Mouse (Mus musculus): ENCODE results near the gene Lrig2. TPM values are rescaled to one million over a fixed set of nuclear protein-coding genes. Genes with fewer than 3 reads are reported as not detected.
"Not testable (repeated sequence)": the region's sequence is repeated elsewhere in the genome, so short reads cannot be mapped to it uniquely, and the experiment has no call there.

Lrig2 gene
- polyA plus RNA-seq, 1 experiment from 2014 or later, result 37.8 TPM

DNA sequence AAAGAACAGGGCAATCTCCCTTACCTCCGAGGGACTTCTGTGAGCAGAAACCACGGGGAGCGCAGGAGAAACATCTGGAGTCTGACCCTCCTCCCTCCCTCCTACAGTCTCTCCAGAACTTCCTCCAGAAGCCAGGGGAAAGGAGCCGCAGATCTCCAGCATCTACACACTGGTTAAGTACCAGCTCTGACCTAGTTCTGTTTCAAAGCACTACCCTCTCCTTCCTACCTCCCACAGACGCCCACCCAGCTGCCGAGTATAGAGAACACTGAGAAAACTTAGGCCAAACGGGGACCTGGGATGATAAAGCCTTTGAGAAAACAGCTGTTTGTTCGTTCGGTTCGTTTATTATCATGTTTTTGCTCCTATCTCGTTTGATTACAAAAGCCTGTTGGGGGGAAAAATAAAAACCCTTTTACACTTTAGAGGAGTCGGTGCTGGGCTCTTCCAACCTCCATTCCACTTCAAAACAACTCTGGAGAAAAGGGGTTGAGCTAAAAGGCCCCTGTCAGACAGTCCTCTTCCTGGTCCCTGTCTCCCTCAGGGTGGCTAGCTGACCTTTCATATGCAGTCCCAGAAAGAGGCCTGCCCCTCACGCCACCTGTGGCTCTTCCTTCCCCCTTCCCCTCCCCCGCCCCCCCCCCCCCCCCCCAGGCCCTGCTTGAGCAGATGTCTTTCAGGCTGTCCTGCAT is 80.4 kb downstream of the Lrig2 start:
- no peak overlapping the region for H3K27ac ChIP-seq
- H3K36me3 ChIP-seq (replicated peaks; ENCODE audit: control insufficient read depth, insufficient read depth), result no peaks in the 10 kb centered on the region
- H3K4me3 ChIP-seq (replicated peaks; ENCODE audit: low read length), result no peak overlapping the region
- H3K9me3 ChIP-seq (ENCODE audit: control insufficient read depth, low read length), result no peaks in the 10 kb centered on the region
- WGBS, result 26% methylated on average over 13 of the region's 14 CpGs
- no peak overlapping the region for H3K4me2 ChIP-seq (replicated peaks)
- H3K9ac ChIP-seq, result no peak overlapping the region
- H3K27me3 ChIP-seq (ENCODE audit: control insufficient read depth, insufficient read depth, low read length), result no peaks in the 10 kb centered on the region
- DNase-seq (ENCODE audit: low spot score) (no peak), ATAC-seq (ENCODE audit: low FRiP score) (no peak)
- no peaks in the 10 kb centered on the region for H3K4me1 ChIP-seq (replicated peaks; ENCODE audit: control insufficient read depth, insufficient read depth, low read length)

DNA sequence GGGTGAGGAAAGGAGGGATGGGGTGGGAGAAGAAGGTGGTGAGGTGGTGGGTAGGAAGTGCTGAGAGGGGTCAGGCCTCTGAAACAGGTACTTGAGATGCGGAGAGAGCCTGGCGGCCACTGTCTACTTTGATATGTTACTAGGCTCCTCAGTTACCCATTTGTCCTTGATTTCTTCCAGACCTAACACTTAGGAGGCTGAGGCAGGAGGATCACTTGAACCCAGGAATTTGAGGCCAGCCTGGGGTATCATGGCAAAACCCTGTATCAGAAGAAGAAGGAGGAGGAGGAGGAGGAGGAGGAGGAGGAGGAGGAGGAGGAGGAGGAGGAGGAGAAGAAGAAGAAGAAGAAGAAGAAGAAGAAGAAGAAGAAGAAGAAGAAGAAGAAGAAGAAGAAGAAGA is 84.4 kb downstream of the Lrig2 start:
- H3K9ac ChIP-seq; H3K27ac ChIP-seq; DNase-seq (ENCODE audit: low spot score); H3K4me3 ChIP-seq (replicated peaks; ENCODE audit: low read length); H3K36me3 ChIP-seq (replicated peaks; ENCODE audit: control insufficient read depth, insufficient read depth); H3K4me1 ChIP-seq (replicated peaks; ENCODE audit: control insufficient read depth, insufficient read depth, low read length); H3K27me3 ChIP-seq (ENCODE audit: control insufficient read depth, insufficient read depth, low read length); H3K4me2 ChIP-seq (replicated peaks); ATAC-seq (ENCODE audit: low FRiP score); H3K9me3 ChIP-seq (ENCODE audit: control insufficient read depth, low read length): not testable (repeated sequence)
- 97% methylated on average over 2 of the region's 2 CpGs for WGBS

DNA sequence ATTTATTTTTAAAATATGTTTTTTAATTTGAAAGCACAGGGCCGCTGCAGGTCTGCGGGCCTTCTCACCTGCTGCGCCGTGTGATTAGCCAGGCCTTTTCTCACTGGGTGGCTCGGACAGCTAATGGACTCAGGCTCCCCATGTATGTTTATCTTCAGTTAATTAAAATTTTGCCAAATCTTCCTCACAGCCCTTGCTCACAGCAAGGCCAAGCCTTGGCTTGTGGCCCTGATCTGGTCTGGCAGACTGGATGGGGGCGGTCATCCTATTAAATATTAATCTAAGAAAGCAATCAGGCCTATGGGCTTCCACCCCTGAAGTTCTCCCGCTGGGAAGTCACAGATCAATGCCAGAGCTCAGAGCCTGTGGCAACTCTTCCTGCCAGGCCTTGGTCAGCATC is 87.4 kb downstream of the Lrig2 start:
- peak; percentile 48; the same call in 1 of the 2 replicates for ATAC-seq (ENCODE audit: low FRiP score)
- WGBS, result 65% methylated on average over 7 of the region's 7 CpGs

DNA sequence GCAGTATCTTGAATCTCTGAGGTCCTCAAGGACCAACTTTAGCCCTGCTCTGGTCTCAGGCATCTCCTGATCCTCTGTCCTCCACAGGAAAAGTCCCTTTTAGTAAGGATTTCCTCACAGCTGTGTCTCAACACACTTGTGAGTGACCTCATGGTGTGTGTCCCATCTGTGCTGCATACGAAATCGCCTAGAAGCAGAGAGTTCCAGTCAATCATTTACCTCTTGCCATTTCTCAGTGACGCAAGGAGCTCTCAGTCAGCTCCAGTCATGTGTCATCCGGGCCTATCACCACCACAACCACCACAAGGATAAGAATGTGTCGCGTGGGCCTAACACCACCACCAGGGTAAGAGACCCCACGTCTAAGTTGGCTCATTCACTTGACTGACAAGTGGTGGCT is 90.8 kb downstream of the Lrig2 start:
- no peak for DNase-seq (ENCODE audit: low spot score)
- Histone ChIP-seq H3K27ac (no peak overlapping the region), H3K9me3 (ENCODE audit: control insufficient read depth, low read length) (no peaks in the 10 kb centered on the region), H3K36me3 (replicated peaks; ENCODE audit: control insufficient read depth, insufficient read depth) (no peaks in the 10 kb centered on the region), H3K4me3 (replicated peaks; ENCODE audit: low read length) (no peak overlapping the region), H3K27me3 (ENCODE audit: control insufficient read depth, insufficient read depth, low read length) (no peaks in the 10 kb centered on the region), H3K9ac (no peak overlapping the region), H3K4me1 (replicated peaks; ENCODE audit: control insufficient read depth, insufficient read depth, low read length) (no peaks in the 10 kb centered on the region), H3K4me2 (replicated peaks) (no peak overlapping the region)
- 82% methylated on average over 7 of the region's 7 CpGs for WGBS
- no peak for ATAC-seq (ENCODE audit: low FRiP score)

More for the DNA sequence above, 87.4 kb downstream of the Lrig2 start:
- Histone ChIP-seq H3K9ac (no peak overlapping the region), H3K4me3 (replicated peaks; ENCODE audit: low read length) (no peak overlapping the region), H3K27me3 (ENCODE audit: control insufficient read depth, insufficient read depth, low read length) (no peaks in the 10 kb centered on the region), H3K27ac (no peak overlapping the region), H3K9me3 (ENCODE audit: control insufficient read depth, low read length) (no peaks in the 10 kb centered on the region), H3K4me1 (replicated peaks; ENCODE audit: control insufficient read depth, insufficient read depth, low read length) (no peaks in the 10 kb centered on the region), H3K36me3 (replicated peaks; ENCODE audit: control insufficient read depth, insufficient read depth) (no peaks in the 10 kb centered on the region), H3K4me2 (replicated peaks) (no peak overlapping the region)
- DNase-seq (ENCODE audit: low spot score), result no peak

DNA sequence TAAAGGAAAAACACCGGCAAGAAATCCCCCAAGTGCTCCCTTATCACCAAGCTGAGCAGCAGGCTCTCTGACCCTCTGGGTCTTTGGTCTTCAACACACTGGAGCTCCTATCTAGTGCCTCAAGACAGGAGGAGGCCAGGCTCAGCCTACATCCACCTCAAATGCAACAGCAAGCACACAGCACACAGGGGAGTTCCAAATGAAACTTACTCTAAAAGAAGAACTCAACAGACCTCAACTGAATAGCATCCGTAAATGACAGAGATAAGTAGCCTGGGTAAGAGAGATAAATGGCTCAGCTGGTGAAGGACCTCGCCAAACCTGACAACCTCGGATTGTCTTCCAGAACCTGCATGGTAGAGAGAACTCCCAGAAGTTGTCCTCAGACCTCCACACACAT is 91.7 kb downstream of the Lrig2 start:
- no peaks in the 10 kb centered on the region for H3K4me1 ChIP-seq (replicated peaks; ENCODE audit: control insufficient read depth, insufficient read depth, low read length)
- 91% methylated on average over 4 of the region's 4 CpGs for WGBS
- H3K4me3 ChIP-seq (replicated peaks; ENCODE audit: low read length), result no peak overlapping the region
- H3K9me3 ChIP-seq (ENCODE audit: control insufficient read depth, low read length), result no peaks in the 10 kb centered on the region
- DNase-seq (ENCODE audit: low spot score) (no peak), ATAC-seq (ENCODE audit: low FRiP score) (no peak)
- no peak overlapping the region for H3K9ac ChIP-seq
- H3K27me3 ChIP-seq (ENCODE audit: control insufficient read depth, insufficient read depth, low read length), result no peaks in the 10 kb centered on the region
- H3K27ac ChIP-seq, result no peak overlapping the region
- no peak overlapping the region for H3K4me2 ChIP-seq (replicated peaks)
- no peaks in the 10 kb centered on the region for H3K36me3 ChIP-seq (replicated peaks; ENCODE audit: control insufficient read depth, insufficient read depth)

DNA sequence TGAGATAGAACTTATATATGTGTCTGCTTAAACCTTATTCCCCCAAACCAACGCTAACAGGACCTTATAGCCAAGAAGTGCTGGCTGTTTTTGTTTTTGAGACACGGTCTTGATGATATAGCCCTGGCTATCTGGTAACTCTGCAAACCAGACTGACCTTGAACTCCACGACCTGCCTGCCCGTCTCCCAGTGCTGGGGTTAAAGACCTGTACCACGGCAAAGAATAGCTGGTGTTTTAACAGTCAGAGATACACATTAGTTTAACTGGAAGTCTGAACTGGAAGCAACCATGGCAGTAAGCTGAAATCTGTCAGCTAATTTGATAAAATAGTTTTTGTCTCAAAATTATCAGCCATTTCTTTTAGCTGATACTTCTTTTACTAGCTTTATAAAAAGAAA is 94.9 kb downstream of the Lrig2 start:
- WGBS, result 78% methylated on average over 5 of the region's 5 CpGs
- Histone ChIP-seq H3K27me3 (ENCODE audit: control insufficient read depth, insufficient read depth, low read length) (no peaks in the 10 kb centered on the region), H3K4me3 (replicated peaks; ENCODE audit: low read length) (no peak overlapping the region), H3K9ac (no peak overlapping the region), H3K9me3 (ENCODE audit: control insufficient read depth, low read length) (no peaks in the 10 kb centered on the region), H3K4me2 (replicated peaks) (no peak overlapping the region), H3K36me3 (replicated peaks; ENCODE audit: control insufficient read depth, insufficient read depth) (no peaks in the 10 kb centered on the region), H3K27ac (no peak overlapping the region), H3K4me1 (replicated peaks; ENCODE audit: control insufficient read depth, insufficient read depth, low read length) (no peaks in the 10 kb centered on the region)
- ATAC-seq (ENCODE audit: low FRiP score), result no peak
- no peak for DNase-seq (ENCODE audit: low spot score)

DNA sequence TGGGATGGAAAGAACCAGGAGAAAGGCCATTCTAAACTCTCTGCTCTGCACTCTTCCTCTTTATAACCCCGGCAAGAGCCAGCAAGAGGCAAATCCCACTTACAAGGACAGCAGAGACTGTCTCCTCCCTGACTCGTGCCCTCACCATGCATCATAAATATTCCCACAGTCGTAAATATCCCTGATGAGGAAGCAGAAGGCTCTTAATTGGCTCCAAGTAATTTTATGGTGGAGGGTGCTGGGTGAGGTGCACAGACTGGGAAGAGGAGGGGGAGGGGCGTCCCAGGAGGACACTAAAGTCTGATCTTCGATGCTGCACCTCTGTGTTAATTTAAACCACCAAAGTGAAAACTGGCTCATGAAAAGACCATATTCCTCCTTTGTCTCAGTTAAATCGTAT is 99.2 kb downstream of the Lrig2 start:
- no peak overlapping the region for H3K27ac ChIP-seq
- no peak overlapping the region for H3K4me2 ChIP-seq (replicated peaks)
- no peaks in the 10 kb centered on the region for H3K27me3 ChIP-seq (ENCODE audit: control insufficient read depth, insufficient read depth, low read length)
- H3K36me3 ChIP-seq (replicated peaks; ENCODE audit: control insufficient read depth, insufficient read depth), result no peaks in the 10 kb centered on the region
- no peak for ATAC-seq (ENCODE audit: low FRiP score)
- no peaks in the 10 kb centered on the region for H3K9me3 ChIP-seq (ENCODE audit: control insufficient read depth, low read length)
- no peak overlapping the region for H3K4me3 ChIP-seq (replicated peaks; ENCODE audit: low read length)
- no peak overlapping the region for H3K9ac ChIP-seq
- no peaks in the 10 kb centered on the region for H3K4me1 ChIP-seq (replicated peaks; ENCODE audit: control insufficient read depth, insufficient read depth, low read length)
- 68% methylated on average over 6 of the region's 6 CpGs for WGBS
- no peak for DNase-seq (ENCODE audit: low spot score)

DNA sequence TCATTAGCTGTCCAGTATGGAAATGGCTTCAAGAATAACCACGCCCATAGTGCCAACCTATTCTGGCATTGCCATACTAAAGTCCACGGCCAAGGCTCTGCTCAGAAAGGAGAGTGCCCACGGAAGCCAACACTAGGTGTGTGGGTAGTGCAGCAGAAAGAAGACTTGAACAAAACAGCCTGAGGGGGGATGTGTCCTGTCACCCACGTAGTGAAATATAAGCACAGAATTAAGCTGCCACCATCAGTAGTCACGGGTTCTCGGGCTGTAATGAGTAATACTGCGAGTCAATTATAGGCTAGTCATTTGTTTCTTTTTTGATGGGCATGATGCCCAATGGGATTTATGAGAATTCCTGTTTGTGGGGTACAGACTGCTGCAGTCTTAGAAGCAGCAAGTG is 104.2 kb downstream of the Lrig2 start:
- Histone ChIP-seq H3K4me3 (replicated peaks; ENCODE audit: low read length) (no peak overlapping the region), H3K9me3 (ENCODE audit: control insufficient read depth, low read length) (no peaks in the 10 kb centered on the region), H3K27ac (no peak overlapping the region), H3K36me3 (replicated peaks; ENCODE audit: control insufficient read depth, insufficient read depth) (no peaks in the 10 kb centered on the region), H3K9ac (no peak overlapping the region), H3K27me3 (ENCODE audit: control insufficient read depth, insufficient read depth, low read length) (no peaks in the 10 kb centered on the region), H3K4me1 (replicated peaks; ENCODE audit: control insufficient read depth, insufficient read depth, low read length) (no peaks in the 10 kb centered on the region), H3K4me2 (replicated peaks) (no peak overlapping the region)
- ATAC-seq (ENCODE audit: low FRiP score) (no peak), DNase-seq (ENCODE audit: low spot score) (no peak)
- WGBS, result 63% methylated on average over 7 of the region's 7 CpGs

DNA sequence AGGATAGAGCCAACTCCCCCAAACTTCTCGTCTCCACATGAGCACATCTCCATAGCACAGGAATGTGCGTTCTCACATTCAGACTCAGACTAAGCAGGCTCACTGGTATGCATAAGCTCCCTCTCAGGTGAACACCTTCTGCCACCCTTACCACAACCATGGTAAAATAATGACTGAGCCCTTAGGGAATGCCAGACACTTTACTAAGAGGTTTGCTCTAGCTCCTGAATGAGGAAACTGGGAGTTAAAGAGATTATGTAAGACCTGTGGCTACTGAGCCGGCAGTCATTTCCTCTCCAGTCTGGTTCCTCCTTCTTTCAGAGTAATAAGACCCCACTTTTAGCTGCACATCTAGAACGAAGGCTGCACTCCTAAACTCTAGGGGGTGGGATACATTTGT is 108.1 kb downstream of the Lrig2 start:
- Histone ChIP-seq H3K9me3 (ENCODE audit: control insufficient read depth, low read length) (no peaks in the 10 kb centered on the region), H3K4me3 (replicated peaks; ENCODE audit: low read length) (no peak overlapping the region), H3K9ac (no peak overlapping the region), H3K4me2 (replicated peaks) (no peak overlapping the region), H3K27me3 (ENCODE audit: control insufficient read depth, insufficient read depth, low read length) (no peaks in the 10 kb centered on the region), H3K27ac (no peak overlapping the region), H3K4me1 (replicated peaks; ENCODE audit: control insufficient read depth, insufficient read depth, low read length) (no peaks in the 10 kb centered on the region), H3K36me3 (replicated peaks; ENCODE audit: control insufficient read depth, insufficient read depth) (no peaks in the 10 kb centered on the region)
- WGBS, result 86% methylated on average over 4 of the region's 4 CpGs
- ATAC-seq (ENCODE audit: low FRiP score), result no peak
- DNase-seq (ENCODE audit: low spot score), result no peak

DNA sequence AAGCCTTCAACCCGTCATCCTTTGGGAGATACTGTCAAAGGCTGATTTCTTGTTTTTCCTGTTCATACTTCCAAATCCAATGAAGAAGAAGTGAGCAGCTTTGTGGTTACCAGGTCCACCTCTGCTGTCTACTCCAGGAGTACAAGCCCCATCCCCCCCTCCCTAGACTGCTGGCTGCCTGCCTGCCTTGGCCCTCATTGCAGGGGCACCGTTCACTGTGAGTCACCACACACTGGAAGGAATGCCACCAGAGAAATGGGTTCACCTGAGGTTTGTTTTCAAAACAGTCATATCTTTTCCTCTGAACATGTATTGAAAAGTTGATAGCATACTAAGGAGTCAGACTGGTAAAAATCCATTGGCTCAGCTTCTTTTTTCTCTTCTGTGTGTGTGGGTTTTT is 110.5 kb downstream of the Lrig2 start:
- Histone ChIP-seq H3K9ac (no peak overlapping the region), H3K36me3 (replicated peaks; ENCODE audit: control insufficient read depth, insufficient read depth) (no peaks in the 10 kb centered on the region), H3K4me3 (replicated peaks; ENCODE audit: low read length) (no peak overlapping the region), H3K27me3 (ENCODE audit: control insufficient read depth, insufficient read depth, low read length) (no peaks in the 10 kb centered on the region), H3K27ac (no peak overlapping the region), H3K9me3 (ENCODE audit: control insufficient read depth, low read length) (no peaks in the 10 kb centered on the region), H3K4me2 (replicated peaks) (no peak overlapping the region), H3K4me1 (replicated peaks; ENCODE audit: control insufficient read depth, insufficient read depth, low read length) (peaks cover 10% of the 10 kb centered on the region)
- DNase-seq (ENCODE audit: low spot score) (no peak), ATAC-seq (ENCODE audit: low FRiP score) (no peak)
- 85% methylated on average over 2 of the region's 2 CpGs for WGBS
